Mouse (Mus musculus) E14TG2a.4 (cell line): ENCODE measurements around the gene Tbl1x.

Experiments
- CTCF ChIP-seq: conservative IDR thresholded peaks from 2 replicates; pipeline ENCODE4 v1.5.1; 2014; ENCODE audit warnings: low read length
- NANOG ChIP-seq: IDR thresholded peaks from 2 replicates; pipeline ENCODE4 v1.6.1; 2014; ENCODE audit warnings: borderline replicate concordance, low read length, mixed read lengths

- TF ChIP-seq CTCF (no peak), NANOG (no peak)
These were observed 86.9 kb downstream of the Tbl1x start for GRCm38 (mm10) chrX:77597674-77598073.
